Mouse (Mus musculus): Measurements from ENCODE around the gene Edem1. TPM values are rescaled to one million over a fixed set of nuclear protein-coding genes. Genes with fewer than 3 reads are reported as not detected.

The Edem1 gene
- total RNA-seq, 2 experiments from 2014 or later = 13.3 to 17.2 TPM

DNA sequence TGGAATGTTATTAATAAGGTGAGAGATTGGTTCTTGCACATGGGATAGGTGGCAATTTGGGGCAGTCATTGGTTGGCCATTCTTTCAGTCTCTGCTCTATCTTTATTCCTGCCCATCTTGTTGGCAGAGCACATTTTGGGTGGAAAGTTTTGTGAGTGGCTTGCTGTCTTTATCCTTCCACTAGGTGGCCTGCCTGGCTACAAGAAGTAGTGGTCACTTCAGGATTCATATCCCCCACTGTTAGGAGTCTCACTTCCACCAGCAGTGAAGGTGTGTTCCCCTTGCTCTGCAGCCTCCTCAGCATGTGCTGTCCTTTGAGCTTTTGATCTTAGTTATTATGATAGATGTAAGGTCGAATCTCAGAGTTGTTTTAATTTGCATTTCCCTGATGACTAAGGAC lies 19.7 kb upstream of the Edem1 start:
- Histone ChIP-seq H3K27ac (no peak overlapping the region), H3K4me3 (no peak overlapping the region)
- peak; percentile 61 for TF ChIP-seq CTCF (conservative IDR thresholded peaks at IDR 0.05)
- DNase-seq (ENCODE audit: low spot score in 2 of 2) = no peak

DNA sequence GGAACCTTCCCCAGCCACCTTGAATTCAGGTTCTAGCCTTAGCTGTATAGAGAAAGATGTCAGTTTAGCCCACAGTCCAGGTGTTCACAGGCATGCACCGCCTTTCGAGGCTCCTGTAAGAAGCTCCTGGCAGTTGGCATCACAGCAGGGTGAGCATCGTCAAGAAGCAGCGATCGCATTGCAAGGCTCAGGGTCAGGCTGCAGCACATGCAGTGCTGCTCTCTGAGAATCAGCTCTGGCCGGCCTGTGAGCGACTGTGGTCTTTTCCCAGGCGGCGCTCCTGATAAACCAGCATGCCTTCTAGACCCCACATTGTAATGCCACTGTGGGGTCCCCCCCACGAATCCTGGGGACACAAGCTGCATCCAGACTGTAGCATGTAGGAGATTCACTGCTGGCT lies 18.2 kb upstream of the Edem1 start:
- Histone ChIP-seq H3K4me3 (no peak overlapping the region), H3K27ac (no peak overlapping the region)
- DNase-seq (ENCODE audit: low spot score in 2 of 2) = no peak
- TF ChIP-seq CTCF (conservative IDR thresholded peaks at IDR 0.05) = no peak

DNA sequence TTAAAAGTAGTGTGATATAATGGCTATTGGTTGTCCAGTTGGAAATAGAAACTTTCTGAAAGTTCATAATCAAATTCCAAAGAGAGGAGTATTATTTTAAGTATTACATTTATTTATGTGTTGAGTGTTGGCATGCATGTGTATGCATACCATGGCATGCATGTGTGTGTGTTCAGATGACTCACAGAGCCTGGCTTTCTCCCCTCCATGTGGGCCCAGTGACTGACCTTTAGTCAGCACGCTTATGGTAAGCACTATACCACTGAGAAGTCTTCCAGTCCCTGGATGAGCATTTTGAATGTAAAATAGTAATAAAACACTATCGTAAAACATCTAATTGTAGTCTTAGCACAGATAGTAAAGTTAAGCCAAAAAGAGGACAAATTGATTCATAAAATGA lies 16.3 kb upstream of the Edem1 start:
- no peak overlapping the region for H3K27ac ChIP-seq
- TF ChIP-seq CTCF (conservative IDR thresholded peaks at IDR 0.05) = no peak
- no peak overlapping the region for H3K4me3 ChIP-seq

DNA sequence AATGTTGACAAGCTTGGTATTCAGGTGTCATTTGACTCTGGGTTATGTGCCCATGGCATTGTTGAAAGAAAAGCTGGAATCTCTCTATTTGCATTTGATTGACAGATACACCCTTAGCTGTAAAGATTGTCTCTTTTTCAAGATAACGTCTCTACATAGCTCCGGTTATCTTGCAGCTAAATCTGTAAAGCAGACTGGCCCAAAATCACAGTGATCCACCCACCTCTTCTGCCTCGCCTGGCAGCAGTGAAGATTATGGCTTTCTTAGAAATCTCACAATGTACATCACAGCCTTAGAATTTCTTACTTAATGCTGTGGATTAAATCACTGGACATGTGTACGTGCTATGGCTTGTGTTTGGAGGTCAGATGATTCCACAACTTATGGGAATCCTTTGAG lies 10.9 kb upstream of the Edem1 start:
- TF ChIP-seq CTCF (conservative IDR thresholded peaks at IDR 0.05) = no peak
- DNase-seq (ENCODE audit: low spot score in 2 of 2) = no peak
- no peak overlapping the region for H3K27ac ChIP-seq

More for the DNA sequence above, 16.3 kb upstream of the Edem1 start:
- no peak for DNase-seq (ENCODE audit: low spot score in 2 of 2)

DNA sequence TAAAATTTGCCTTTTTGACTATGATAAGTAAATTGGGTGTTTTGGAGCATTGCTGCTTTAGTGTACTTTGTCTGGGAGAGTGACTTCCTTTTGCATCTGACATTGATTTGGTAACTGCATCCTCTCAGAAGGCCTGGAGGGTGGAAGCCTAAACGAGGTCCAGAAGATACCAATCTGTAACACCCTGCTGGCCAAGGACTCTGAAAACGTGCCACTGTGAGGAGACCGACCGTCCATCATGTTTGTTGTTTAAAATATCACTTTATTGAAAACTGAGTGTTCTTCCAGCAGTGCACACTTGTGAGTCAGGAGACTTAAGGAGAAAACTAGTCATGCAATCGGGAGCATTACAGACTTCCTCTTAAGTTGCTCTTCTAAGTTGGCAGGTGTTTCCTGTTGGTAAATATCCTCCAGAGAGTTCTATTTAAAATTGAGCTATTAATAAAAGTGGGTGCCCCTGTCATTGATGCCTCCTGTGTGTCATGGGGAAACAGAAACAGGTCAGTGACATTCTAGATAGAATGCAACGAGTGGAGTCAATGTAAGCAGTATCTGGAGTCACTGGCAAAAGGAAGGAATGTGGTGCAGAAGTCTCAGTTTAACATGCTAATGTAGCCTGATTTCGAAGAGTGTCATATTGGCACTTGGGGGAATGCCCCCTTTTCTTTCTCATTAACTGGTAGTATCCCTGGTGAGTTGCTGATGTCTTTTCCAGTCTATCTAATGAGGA lies 3.5 kb upstream of the Edem1 start:
- Histone ChIP-seq H3K27ac (peak overlapping the region; percentile 37), H3K4me3 (no peak overlapping the region)
- no peak for TF ChIP-seq CTCF (conservative IDR thresholded peaks at IDR 0.05)

More for the DNA sequence above, 10.9 kb upstream of the Edem1 start:
- no peak overlapping the region for H3K4me3 ChIP-seq

DNA sequence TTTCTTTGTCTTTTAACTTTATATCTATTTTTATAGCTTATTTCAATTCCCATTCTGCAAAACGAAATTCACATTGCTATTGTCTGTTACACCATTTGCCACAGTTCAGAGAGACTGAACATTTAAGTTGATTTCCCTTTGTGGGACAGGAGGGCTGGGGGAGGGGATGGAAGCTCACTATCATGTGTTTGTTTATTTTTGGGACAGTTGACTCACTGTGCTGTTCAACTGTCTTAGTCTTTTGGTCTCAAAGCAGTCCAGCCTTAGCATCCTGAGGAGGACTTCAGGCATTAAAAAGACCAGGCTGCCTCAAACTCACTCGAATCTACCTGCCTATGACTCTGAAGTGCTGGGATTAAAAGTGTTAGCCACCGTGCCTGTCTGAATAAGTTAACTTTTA lies 2.4 kb upstream of the Edem1 start:
- Histone ChIP-seq H3K27ac (peak overlapping the region; percentile 37), H3K4me3 (no peak overlapping the region)
- TF ChIP-seq CTCF (conservative IDR thresholded peaks at IDR 0.05) = no peak
- no peak for DNase-seq (ENCODE audit: low spot score in 2 of 2)

More for the DNA sequence above, 3.5 kb upstream of the Edem1 start:
- DNase-seq (ENCODE audit: low spot score in 2 of 2) = no peak

DNA sequence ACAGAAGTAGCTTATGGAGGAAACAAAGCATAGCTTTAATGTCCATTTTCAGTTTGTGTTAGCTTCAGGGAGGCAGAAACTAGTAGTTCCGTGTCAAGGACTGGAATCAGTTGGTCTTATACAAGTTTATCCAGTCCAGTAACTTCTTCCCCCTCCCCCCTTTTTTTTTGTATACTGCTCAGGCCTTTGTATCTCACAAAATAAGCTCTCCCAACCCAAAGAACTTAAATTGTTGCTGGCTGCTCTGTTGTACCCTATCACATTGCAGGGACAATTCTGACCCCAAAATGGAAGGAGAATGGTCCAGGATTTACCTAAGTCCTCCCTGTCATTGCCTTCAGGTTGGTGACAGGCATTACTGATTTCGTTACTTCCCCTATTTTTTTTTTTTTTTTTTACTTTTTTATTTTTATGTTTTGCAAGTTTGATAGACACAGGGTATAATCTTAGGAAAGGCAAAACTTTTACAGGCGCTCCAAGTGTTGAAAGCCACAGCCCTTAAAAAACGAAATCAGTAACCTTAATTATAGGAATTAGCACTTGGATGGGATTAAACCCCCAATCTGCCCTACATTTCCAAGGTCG lies 1.0 kb upstream of the Edem1 start:
- TF ChIP-seq CTCF (conservative IDR thresholded peaks at IDR 0.05) = no peak
- H3K27ac ChIP-seq = peak overlapping the region; percentile 59
- DNase-seq (ENCODE audit: low spot score in 2 of 2) = no peak
- peak overlapping the region; percentile 86 for H3K4me3 ChIP-seq

DNA sequence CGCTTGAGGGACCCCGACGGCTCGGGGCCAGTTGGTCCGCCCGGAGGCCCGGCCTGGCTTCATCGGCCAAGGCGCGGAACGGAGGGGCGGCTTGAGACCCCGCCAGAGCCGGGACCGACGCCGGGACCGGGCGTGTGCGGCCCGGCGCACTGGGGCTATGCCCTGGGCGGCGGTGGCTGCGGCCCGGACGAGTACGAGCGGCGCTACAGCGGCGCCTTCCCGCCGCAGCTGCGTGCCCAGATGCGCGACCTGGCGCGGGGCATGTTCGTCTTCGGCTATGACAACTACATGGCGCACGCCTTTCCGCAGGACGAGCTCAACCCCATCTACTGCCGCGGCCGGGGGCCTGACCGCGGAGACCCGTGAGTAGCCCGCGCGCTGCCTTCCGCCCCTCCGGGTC lies 431 bp downstream of the Edem1 start:
- TF ChIP-seq CTCF (conservative IDR thresholded peaks at IDR 0.05) = no peak
- Histone ChIP-seq H3K4me3 (peak overlapping the region; percentile 86), H3K27ac (peak overlapping the region; percentile 91)
- DNase-seq (ENCODE audit: low spot score in 2 of 2) = peak in 1 of 2 experiments; percentile 41

DNA sequence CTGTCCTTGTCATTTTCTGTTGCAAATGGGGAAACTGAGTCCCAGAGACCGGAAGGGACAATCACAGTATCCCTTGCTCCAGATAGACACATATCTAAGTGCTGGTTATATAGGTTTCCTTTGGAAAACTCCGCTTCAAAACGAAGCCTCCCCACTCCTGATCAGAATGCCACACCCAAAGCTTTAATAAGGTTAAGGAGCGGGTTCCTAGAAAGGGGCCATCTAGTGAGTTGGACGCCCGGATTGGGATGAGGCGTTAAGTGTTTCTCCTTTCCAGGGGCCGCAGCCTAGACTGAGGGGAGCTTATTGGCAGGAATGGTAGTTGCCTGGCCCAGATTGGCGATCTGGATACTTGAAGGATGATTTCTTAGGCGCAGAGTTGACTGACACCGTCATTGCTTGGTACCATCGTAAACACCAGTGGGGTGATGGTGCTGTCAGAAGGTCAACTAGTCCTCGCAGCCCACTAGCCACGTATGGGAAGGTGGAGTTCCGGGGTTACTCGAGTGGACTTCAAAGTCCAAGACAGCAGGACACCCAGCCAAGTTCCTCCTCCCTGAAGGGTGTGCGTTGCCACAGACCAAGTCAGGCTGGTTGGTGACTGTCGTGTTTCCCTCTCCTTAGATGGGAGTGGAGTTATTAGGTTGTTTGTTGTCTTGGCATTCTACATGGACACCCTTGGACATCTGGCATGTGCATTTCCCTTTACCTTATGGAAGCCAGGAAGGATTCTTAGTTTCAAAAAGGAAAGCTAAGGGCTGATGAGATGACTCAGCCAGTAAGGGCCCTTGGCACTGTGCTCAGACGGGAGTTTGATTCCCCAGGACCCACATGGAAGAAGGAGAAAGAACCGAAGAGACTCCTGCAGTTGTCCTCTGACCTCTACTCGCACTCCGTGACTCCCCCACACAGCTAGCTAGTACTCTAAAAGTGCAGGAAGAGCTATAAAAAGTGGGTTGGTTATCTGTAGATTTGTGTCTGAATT lies 1.2 kb downstream of the Edem1 start:
- no peak for DNase-seq (ENCODE audit: low spot score in 2 of 2)
- Histone ChIP-seq H3K27ac (peak overlapping the region; percentile 91), H3K4me3 (peak overlapping the region; percentile 86)
- TF ChIP-seq CTCF (conservative IDR thresholded peaks at IDR 0.05) = no peak

DNA sequence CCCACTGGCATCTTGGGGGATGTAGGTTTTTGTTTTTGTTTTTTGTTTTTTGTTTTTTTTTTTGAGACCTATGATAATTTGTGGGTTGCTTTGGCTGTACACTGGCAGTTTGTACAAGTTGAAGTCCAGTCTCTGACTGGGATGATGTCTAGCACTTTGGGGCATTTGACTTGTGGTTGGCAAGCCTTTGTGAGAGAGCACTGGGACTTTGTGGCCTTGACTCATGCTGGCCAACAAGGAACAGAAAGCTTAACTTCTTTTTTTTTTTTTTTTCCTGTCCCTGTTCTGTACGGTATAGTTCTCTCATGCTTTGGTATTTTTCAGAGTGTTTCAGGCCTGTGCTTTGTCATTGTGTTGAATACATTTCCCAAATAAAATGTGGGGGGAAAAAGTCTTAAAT lies 3.7 kb downstream of the Edem1 start:
- no peak for TF ChIP-seq CTCF (conservative IDR thresholded peaks at IDR 0.05)
- no peak for DNase-seq (ENCODE audit: low spot score in 2 of 2)
- H3K27ac ChIP-seq = no peak overlapping the region
- H3K4me3 ChIP-seq = no peak overlapping the region

DNA sequence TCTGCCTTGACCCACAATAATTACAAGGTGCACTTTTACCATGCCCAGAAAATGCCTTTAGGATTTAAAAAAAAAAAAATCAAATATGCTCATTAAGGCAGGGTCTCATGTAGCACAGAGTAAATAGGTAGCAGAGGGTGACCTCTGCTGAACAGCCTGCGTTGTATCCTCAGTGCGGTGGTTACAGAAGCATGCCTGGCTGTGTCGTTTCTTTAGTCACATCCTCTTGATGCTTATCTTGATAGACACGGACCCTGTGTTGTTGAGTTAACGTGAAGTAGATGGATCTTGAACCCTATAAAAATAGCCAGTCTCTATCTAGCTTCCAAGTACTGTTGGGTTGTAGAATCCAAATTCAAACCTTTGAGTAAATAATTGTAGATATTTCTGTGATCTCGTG lies 4.5 kb downstream of the Edem1 start:
- no peak for TF ChIP-seq CTCF (conservative IDR thresholded peaks at IDR 0.05)
- DNase-seq (ENCODE audit: low spot score in 2 of 2) = no peak
- H3K4me3 ChIP-seq = no peak overlapping the region
- no peak overlapping the region for H3K27ac ChIP-seq

DNA sequence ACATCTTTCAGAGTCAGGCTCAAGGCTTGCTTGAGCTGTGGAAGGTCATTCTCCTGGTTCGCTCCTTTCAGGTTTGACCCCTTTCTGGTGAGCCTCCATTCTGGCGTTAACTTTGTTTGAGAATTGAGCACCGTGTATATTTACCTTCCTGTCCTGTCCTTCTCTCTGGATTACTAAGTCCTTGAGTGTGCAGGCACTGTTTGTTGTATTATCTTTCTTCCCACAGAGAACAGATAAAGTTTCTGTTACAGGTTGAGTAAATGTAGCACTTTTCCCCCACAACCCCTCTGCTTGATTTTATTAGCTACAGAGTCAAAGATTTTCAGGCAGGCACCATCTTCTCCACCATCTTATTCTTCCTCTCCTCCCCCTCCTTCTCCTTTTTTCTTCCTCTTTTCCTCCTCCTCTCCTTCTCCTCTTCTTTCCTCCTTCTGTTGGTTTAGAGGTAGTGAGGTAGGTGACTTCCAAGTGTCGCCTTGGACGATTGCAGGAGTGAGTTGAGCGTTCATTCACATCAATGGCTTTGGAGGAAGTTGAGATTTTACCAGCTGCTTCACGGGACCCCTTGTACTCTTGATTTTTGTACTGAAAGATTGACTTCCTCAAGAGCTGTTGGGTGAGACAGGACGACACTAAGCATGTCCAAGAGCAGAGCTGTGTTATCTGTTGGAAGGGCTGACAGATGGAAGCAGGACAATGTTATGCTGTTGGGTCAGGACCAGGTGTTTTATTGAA lies 5.7 kb downstream of the Edem1 start:
- DNase-seq (ENCODE audit: low spot score in 2 of 2) = no peak
- no peak for TF ChIP-seq CTCF (conservative IDR thresholded peaks at IDR 0.05)
- no peak overlapping the region for H3K4me3 ChIP-seq
- no peak overlapping the region; the same call in 1 of the 2 replicates for H3K27ac ChIP-seq
